Mouse (Mus musculus): ENCODE results near the gene Lrrc10. TPM values are rescaled to one million over a fixed set of nuclear protein-coding genes. Genes with fewer than 3 reads are reported as not detected.

Lrrc10 gene
- polyA plus RNA-seq (2015; fragmentation: Nextera tagmentation; extraction: Ambion mirVana), result 0.10 TPM in 1 of 2 replicates, not detected in the other

- 45% methylated on average over 40 of the region's 40 CpGs for WGBS (ENCODE audit: insufficient replicate concordance)
- ATAC-seq (ENCODE audit: low read depth), result no peak
- Histone ChIP-seq H3K36me3 (peaks cover 22% of the 10 kb centered on the region), H3K4me1 (replicated peaks) (peaks cover 16% of the 10 kb centered on the region), H3K9ac (no peak within 1 kb of the TSS), H3K9me3 (replicated peaks) (no peaks in the 10 kb centered on the region), H3K4me3 (replicated peaks) (no peak within 1 kb of the TSS), H3K27ac (no peak within 1 kb of the TSS), H3K27me3 (peaks cover 15% of the 10 kb centered on the region), H3K4me2 (peak within 1 kb of the TSS; percentile 36)
- no peak for DNase-seq
Observed at GRCm38 (mm10) chr10:117045175-117046056, at the start of gene Lrrc10. Gene Lrrc10 (plus strand): TSS chr10:117045341.

DNA sequence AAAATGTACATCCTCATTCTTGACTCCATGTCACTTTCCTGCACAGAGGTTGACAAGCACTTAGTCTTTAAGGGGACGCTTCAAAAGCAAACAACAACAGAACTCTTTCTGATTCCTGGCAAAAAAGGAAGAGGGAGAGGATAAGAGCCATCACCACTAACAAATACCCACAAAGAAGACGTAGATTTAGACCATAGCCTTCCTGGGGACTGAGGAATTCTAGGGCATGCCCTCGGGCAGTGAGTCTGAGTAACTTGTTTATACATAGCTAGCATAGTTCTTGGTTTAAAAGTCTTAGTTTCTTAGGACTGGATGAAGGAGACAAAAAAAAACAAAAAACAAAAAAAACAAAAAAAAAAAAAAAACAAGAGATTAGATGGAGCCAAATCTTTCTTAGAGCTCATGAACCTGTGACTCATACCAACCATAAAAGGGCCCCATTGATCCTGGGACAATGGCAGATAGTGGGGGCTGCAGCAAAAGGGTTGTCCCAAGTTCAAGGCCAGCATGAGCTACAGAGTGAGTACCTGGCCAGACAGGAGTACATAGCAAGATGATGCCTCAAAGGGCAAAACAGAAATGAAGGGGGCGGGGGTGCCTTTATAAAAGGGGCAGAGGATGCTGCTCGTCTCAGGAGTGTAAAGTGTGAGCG, 49.4 kb upstream of the Lrrc10 start:
- Histone ChIP-seq H3K4me3 (replicated peaks) (no peak overlapping the region), H3K36me3 (no peaks in the 10 kb centered on the region), H3K27me3 (0 out of 2 replicates have a peak, but pooled peaks cover 3% of the 10 kb centered on the region), H3K27ac (no peak overlapping the region), H3K9me3 (replicated peaks) (no peaks in the 10 kb centered on the region), H3K4me1 (replicated peaks) (0 out of 2 replicates have a peak, but pooled peaks cover 5% of the 10 kb centered on the region), H3K4me2 (no peak overlapping the region), H3K9ac (no peak overlapping the region)
- 41% methylated on average over 6 of the region's 6 CpGs for WGBS (ENCODE audit: insufficient replicate concordance)
- no peak for DNase-seq
- no peak for ATAC-seq (ENCODE audit: low read depth)

DNA sequence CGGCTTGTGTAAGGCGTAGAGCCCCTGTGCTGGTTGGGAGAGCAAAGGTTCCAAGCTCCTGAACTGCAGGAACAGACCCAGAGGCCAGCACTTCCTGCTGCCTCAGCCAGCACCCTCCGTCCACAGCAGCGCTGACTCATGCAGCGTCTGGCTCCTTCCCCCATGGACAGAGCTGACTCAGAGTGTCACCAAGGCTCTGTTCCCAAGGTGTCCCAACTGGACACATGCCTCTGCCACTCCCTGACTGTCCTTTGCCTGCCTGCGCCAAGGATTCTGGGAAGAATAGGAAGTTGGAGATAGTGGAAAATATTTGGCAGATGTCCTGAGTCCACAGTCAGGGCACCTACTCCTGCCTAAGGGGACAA, 48.9 kb upstream of the Lrrc10 start:
- Histone ChIP-seq H3K4me1 (replicated peaks) (0 out of 2 replicates have a peak, but pooled peaks cover 5% of the 10 kb centered on the region), H3K4me3 (replicated peaks) (no peak overlapping the region), H3K36me3 (no peaks in the 10 kb centered on the region), H3K27ac (no peak overlapping the region), H3K9me3 (replicated peaks) (no peaks in the 10 kb centered on the region), H3K4me2 (no peak overlapping the region), H3K27me3 (0 out of 2 replicates have a peak, but pooled peaks cover 3% of the 10 kb centered on the region), H3K9ac (no peak overlapping the region)
- DNase-seq (no peak), ATAC-seq (ENCODE audit: low read depth) (peak; percentile 62; the same call in 1 of the 2 replicates)
- 30% methylated on average over 6 of the region's 6 CpGs for WGBS (ENCODE audit: insufficient replicate concordance)

DNA sequence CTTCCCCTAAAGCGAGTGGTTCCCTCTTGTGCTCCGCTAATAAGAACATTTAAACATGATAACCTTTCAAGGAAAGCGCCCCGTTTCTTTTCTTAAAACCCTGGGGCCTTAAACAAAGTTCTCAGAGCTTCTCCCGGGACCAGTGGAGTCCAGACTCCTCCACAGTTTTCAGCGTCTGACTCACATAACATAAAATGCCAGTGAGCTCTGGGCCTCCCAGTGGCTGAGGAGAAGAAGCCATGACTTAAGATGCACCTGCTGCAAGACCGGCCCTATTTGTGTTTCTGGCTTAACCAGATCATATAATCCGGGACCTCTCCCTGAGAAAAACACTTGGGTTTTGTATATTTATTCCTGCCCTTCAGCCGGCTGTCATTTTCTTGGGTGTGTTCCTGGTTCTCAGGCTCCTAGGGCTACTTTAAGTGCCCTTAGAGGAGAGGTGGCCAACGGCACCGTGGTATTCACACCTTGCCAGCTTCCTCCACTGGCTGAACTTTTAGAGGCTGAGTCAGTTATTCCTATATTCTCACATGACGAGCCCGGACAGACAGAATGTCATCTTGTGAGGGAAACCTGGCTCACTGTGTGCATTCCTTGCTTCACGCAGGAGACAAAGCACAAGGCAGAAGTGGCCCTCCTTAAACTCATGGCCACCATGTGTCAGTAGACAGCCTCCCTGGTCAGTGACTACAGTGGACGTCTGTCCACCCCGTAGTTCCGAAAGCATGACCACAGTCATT, 46.3 kb upstream of the Lrrc10 start:
- no peaks in the 10 kb centered on the region for H3K36me3 ChIP-seq
- H3K4me3 ChIP-seq (replicated peaks), result no peak overlapping the region
- ATAC-seq (ENCODE audit: low read depth) (no peak), DNase-seq (no peak)
- no peak overlapping the region for H3K4me2 ChIP-seq
- 76% methylated on average over 17 of the region's 17 CpGs for WGBS (ENCODE audit: insufficient replicate concordance)
- H3K9ac ChIP-seq, result no peak overlapping the region
- no peaks in the 10 kb centered on the region for H3K27me3 ChIP-seq
- H3K9me3 ChIP-seq (replicated peaks), result no peaks in the 10 kb centered on the region
- H3K27ac ChIP-seq, result no peak overlapping the region
- 0 out of 2 replicates have a peak, but pooled peaks cover 5% of the 10 kb centered on the region for H3K4me1 ChIP-seq (replicated peaks)

- Histone ChIP-seq H3K36me3 (no peaks in the 10 kb centered on the region), H3K4me3 (replicated peaks) (no peak overlapping the region), H3K27ac (no peak overlapping the region), H3K4me2 (no peak overlapping the region), H3K27me3 (no peaks in the 10 kb centered on the region), H3K4me1 (replicated peaks) (0 out of 2 replicates have a peak, but pooled peaks cover 4% of the 10 kb centered on the region), H3K9me3 (replicated peaks) (no peaks in the 10 kb centered on the region), H3K9ac (no peak overlapping the region)
- 59% methylated on average over 12 of the region's 12 CpGs for WGBS (ENCODE audit: insufficient replicate concordance)
- no peak for DNase-seq
- ATAC-seq (ENCODE audit: low read depth), result no peak
Observed at GRCm38 (mm10) chr10:117000975-117001374, 44.2 kb upstream of the Lrrc10 start.

DNA sequence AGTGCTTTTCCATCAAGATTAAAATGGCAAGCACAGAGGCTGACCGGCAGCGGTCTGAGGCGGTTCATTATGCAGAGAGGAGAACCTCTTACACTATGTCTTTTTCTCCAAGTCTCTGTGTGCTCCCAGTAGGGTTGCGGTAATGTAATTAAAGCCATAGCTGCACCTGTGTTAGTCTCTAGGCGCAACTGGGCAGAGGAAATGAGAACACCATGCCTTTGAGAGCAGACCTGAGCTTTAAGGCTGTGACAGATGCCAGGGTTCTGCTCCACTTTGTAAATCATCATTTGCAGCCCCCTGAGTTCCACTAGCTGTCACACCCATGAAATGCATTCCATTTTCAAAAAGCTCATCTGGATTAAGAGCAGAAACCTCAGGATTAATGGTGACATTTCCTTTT, 40.4 kb upstream of the Lrrc10 start:
- no peaks in the 10 kb centered on the region for H3K4me1 ChIP-seq (replicated peaks)
- ATAC-seq (ENCODE audit: low read depth) (no peak), DNase-seq (no peak)
- no peaks in the 10 kb centered on the region for H3K36me3 ChIP-seq
- no peak overlapping the region for H3K9ac ChIP-seq
- H3K9me3 ChIP-seq (replicated peaks), result no peaks in the 10 kb centered on the region
- WGBS (ENCODE audit: insufficient replicate concordance), result 74% methylated on average over 5 of the region's 5 CpGs
- H3K4me3 ChIP-seq (replicated peaks), result no peak overlapping the region
- no peaks in the 10 kb centered on the region for H3K27me3 ChIP-seq
- H3K4me2 ChIP-seq, result no peak overlapping the region
- H3K27ac ChIP-seq, result no peak overlapping the region

GRCm38 (mm10) chr10:117005707-117006464, 39.3 kb upstream of the Lrrc10 start:
- Histone ChIP-seq H3K9me3 (replicated peaks) (no peaks in the 10 kb centered on the region), H3K4me3 (replicated peaks) (no peak overlapping the region), H3K4me1 (replicated peaks) (no peaks in the 10 kb centered on the region), H3K27me3 (no peaks in the 10 kb centered on the region), H3K4me2 (no peak overlapping the region), H3K9ac (no peak overlapping the region), H3K27ac (no peak overlapping the region), H3K36me3 (no peaks in the 10 kb centered on the region)
- no peak for ATAC-seq (ENCODE audit: low read depth)
- DNase-seq, result no peak
- WGBS (ENCODE audit: insufficient replicate concordance), result 53% methylated on average over 12 of the region's 12 CpGs

DNA sequence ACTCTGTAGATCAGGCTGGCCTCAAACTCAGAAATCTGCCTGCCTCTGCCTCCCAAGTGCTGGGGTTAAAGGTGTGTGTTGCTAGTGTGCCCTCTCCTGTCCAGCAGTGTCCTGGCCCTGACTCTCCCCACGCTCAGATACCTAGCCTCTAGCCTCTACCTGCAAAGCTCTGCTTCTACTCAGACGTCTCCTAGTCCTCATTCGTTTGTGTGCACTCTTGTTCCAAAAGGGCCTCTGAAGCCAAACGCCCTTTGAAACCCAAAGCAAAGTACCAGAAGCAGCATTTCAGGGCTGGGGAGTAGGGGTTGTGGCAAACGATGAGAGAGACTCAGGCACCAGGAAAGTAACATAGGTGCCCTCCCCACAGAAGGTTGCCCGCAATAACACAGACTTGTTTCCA, 35.5 kb upstream of the Lrrc10 start:
- H3K9ac ChIP-seq, result no peak overlapping the region
- 65% methylated on average over 6 of the region's 6 CpGs for WGBS (ENCODE audit: insufficient replicate concordance)
- H3K9me3 ChIP-seq (replicated peaks), result no peaks in the 10 kb centered on the region
- H3K27ac ChIP-seq, result no peak overlapping the region
- no peaks in the 10 kb centered on the region for H3K36me3 ChIP-seq
- no peak for DNase-seq
- H3K4me1 ChIP-seq (replicated peaks), result no peaks in the 10 kb centered on the region
- H3K4me3 ChIP-seq (replicated peaks), result no peak overlapping the region
- H3K4me2 ChIP-seq, result no peak overlapping the region
- no peak for ATAC-seq (ENCODE audit: low read depth)
- no peaks in the 10 kb centered on the region for H3K27me3 ChIP-seq

- ATAC-seq (ENCODE audit: low read depth) (no peak), DNase-seq (no peak)
- 57% methylated on average over 8 of the region's 8 CpGs for WGBS (ENCODE audit: insufficient replicate concordance)
Observed at GRCm38 (mm10) chr10:117011047-117011446, 34.1 kb upstream of the Lrrc10 start.

DNA sequence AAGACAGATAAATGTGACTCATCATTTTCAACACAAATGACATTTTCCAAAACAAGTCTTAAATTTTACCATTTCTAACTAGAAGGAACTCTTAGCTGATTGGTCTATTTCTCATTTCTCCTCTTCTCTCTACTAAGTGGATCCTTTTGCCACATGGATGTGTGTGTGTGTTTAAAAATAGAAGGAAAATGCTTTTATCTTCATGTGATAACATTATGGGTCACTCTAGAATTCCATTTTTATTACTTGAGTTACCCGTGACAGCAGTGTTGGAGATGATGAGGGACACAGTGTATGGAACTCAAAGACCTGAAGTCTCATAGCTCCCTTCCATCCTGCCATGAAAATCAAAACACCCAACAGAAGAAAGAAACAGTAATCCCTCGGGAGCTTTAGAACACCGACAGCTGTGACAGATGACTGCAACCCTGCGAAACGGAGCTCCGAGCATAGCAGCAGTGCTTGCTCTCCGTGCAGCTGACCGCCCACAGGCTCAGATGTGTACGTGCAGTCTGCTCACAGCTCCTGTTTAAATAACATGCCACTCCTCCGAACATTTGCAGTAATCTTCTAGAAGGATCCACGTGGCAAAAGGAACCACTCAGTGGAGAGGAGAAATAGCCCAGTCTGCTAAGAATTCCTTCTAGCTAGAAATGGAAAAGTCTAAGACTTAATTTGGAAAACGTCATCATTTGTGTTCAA, 31.3 kb upstream of the Lrrc10 start:
- ATAC-seq (ENCODE audit: low read depth) (no peak), DNase-seq (no peak)
- Histone ChIP-seq H3K27ac (no peak overlapping the region), H3K4me3 (replicated peaks) (no peak overlapping the region), H3K4me1 (replicated peaks) (no peaks in the 10 kb centered on the region), H3K9ac (no peak overlapping the region), H3K4me2 (no peak overlapping the region), H3K36me3 (no peaks in the 10 kb centered on the region), H3K9me3 (replicated peaks) (peaks cover 12% of the 10 kb centered on the region; the same call in 1 of the 2 replicates), H3K27me3 (no peaks in the 10 kb centered on the region)
- WGBS (ENCODE audit: insufficient replicate concordance), result 50% methylated on average over 12 of the region's 12 CpGs

More at GRCm38 (mm10) chr10:117011047-117011446, 34.1 kb upstream of the Lrrc10 start:
- no peaks in the 10 kb centered on the region for H3K4me1 ChIP-seq (replicated peaks)
- H3K4me3 ChIP-seq (replicated peaks), result no peak overlapping the region
- H3K4me2 ChIP-seq, result no peak overlapping the region
- H3K9me3 ChIP-seq (replicated peaks), result no peaks in the 10 kb centered on the region
- H3K27ac ChIP-seq, result no peak overlapping the region
- no peaks in the 10 kb centered on the region for H3K36me3 ChIP-seq
- no peaks in the 10 kb centered on the region for H3K27me3 ChIP-seq
- H3K9ac ChIP-seq, result no peak overlapping the region
